Mouse (Mus musculus) neural tube, embryonic 15.5 days (tissue): ENCODE measurements around the gene Wasf1. TPM values are rescaled to one million over a fixed set of nuclear protein-coding genes. Genes with fewer than 3 reads are reported as not detected.
A peak's percentile ranks its signal among the peaks of the same experiment; 100 is the strongest.

Source experiments
- ATAC-seq: fragments of 200-750 bp; cut with Nextera tagmentation; 2 replicates; pipeline ENCODE4 v1.8.0; 2017; ENCODE audit warnings: mild to moderate bottlenecking, moderate TSS enrichment, moderate library complexity; ENCODE audit not compliant: low FRiP score
- H3K27ac ChIP-seq: fragments of 300-500 bp; sonication (generic); replicated peaks from 2 replicates; pipeline ENCODE4 v1.5.1; 2015; ENCODE audit warnings: mild to moderate bottlenecking, inconsistent platforms
- H3K27me3 ChIP-seq: fragments of 300-500 bp; sonication (generic); replicated peaks from 2 replicates; pipeline ENCODE4 v1.6.1; 2015; ENCODE audit warnings: inconsistent platforms
- H3K36me3 ChIP-seq: fragments of 300-500 bp; sonication (generic); 2 replicates; pipeline ENCODE4 v1.6.1; 2015; ENCODE audit warnings: inconsistent platforms
- H3K4me1 ChIP-seq: fragments of 300-500 bp; sonication (generic); 2 replicates; pipeline ENCODE4 v1.6.1; 2015; ENCODE audit warnings: inconsistent platforms
- H3K4me2 ChIP-seq: fragments of 300-500 bp; sonication (generic); 2 replicates; pipeline ENCODE4 v1.6.1; 2015; ENCODE audit warnings: inconsistent platforms, mild to moderate bottlenecking, moderate library complexity
- H3K4me3 ChIP-seq: fragments of 300-500 bp; sonication (generic); replicated peaks from 2 replicates; pipeline ENCODE4 v1.5.1; 2015; ENCODE audit warnings: mild to moderate bottlenecking, inconsistent platforms
- H3K9ac ChIP-seq: fragments of 300-500 bp; sonication (generic); replicated peaks from 2 replicates; pipeline ENCODE4 v1.6.1; 2015; ENCODE audit warnings: mild to moderate bottlenecking, inconsistent platforms
- H3K9me3 ChIP-seq: fragments of 300-500 bp; sonication (generic); replicated peaks from 2 replicates; pipeline ENCODE4 v1.6.1; 2016; ENCODE audit warnings: inconsistent platforms
- WGBS: fragments of 180-500 bp; shearing (Covaris S2); methylation state at CpG from one replicate; pipeline ENCODE4 v1.1.7; 2015; ENCODE audit warnings: mixed read lengths; 5-methylcytosine and 5-hydroxymethylcytosine counted together
- polyA plus RNA-seq: library from polyadenylated mRNA; unstranded; fragments of >200 nt; fragmentation: Nextera tagmentation; extraction: Ambion mirVana; gene quantifications from 2 replicates; pipeline ENCODE4 v1.2.1, GENCODE M21; 2015

Gene Wasf1
- polyA plus RNA-seq, 1 experiment from 2014 or later = 105 TPM

- Histone ChIP-seq H3K4me3 (no peak overlapping the region), H3K27me3 (no peaks in the 10 kb centered on the region), H3K9ac (no peak overlapping the region), H3K9me3 (no peaks in the 10 kb centered on the region), H3K27ac (no peak overlapping the region), H3K4me1 (no peaks in the 10 kb centered on the region), H3K36me3 (peaks cover 47% of the 10 kb centered on the region), H3K4me2 (no peak overlapping the region)
- ATAC-seq = no peak
- 93% methylated on average over 20 of the region's 20 CpGs for WGBS
These were observed 54.3 kb downstream of the Wasf1 start for GRCm38 (mm10) chr10:40937569-40937968.

GRCm38 (mm10) chr10:40942688-40943087 lies 59.4 kb downstream of the Wasf1 start:
- 38% methylated on average over 4 of the region's 4 CpGs for whole genome bisulfite sequencing

GRCm38 (mm10) chr10:40950176-40950575 lies 66.9 kb downstream of the Wasf1 start:
- Histone ChIP-seq H3K4me2 (no peak overlapping the region), H3K4me3 (no peak overlapping the region), H3K27me3 (no peaks in the 10 kb centered on the region), H3K9me3 (no peaks in the 10 kb centered on the region), H3K9ac (no peak overlapping the region), H3K36me3 (peaks cover 19% of the 10 kb centered on the region; the same call in 1 of the 2 replicates), H3K4me1 (no peaks in the 10 kb centered on the region), H3K27ac (no peak overlapping the region)
- ATAC-seq = no peak
- 66% methylated on average over 3 of the region's 3 CpGs for WGBS

More at GRCm38 (mm10) chr10:40942688-40943087, 59.4 kb downstream of the Wasf1 start:
- no peak overlapping the region for H3K27ac ChIP-seq
- no peak for ATAC-seq
- no peak overlapping the region for H3K9ac ChIP-seq
- no peak overlapping the region for H3K4me2 ChIP-seq
- no peaks in the 10 kb centered on the region for H3K27me3 ChIP-seq
- no peak overlapping the region for H3K4me3 ChIP-seq
- H3K36me3 ChIP-seq = peaks cover 26% of the 10 kb centered on the region
- peaks cover 11% of the 10 kb centered on the region; the same call in 1 of the 2 replicates for H3K4me1 ChIP-seq
- no peaks in the 10 kb centered on the region for H3K9me3 ChIP-seq

- Histone ChIP-seq H3K27me3 (no peaks in the 10 kb centered on the region), H3K9ac (no peak overlapping the region), H3K4me3 (no peak overlapping the region), H3K36me3 (0 out of 2 replicates have a peak, but pooled peaks cover 14% of the 10 kb centered on the region), H3K4me2 (no peak overlapping the region), H3K9me3 (no peaks in the 10 kb centered on the region), H3K4me1 (no peaks in the 10 kb centered on the region), H3K27ac (no peak overlapping the region)
- WGBS = 89% methylated on average over 5 of the region's 5 CpGs
- ATAC-seq = no peak
These were observed 72.9 kb downstream of the Wasf1 start for GRCm38 (mm10) chr10:40956206-40956605.

GRCm38 (mm10) chr10:40961365-40961764 lies 78.1 kb downstream of the Wasf1 start:
- Histone ChIP-seq H3K27ac (no peak overlapping the region), H3K4me2 (no peak overlapping the region), H3K4me3 (no peak overlapping the region), H3K27me3 (no peaks in the 10 kb centered on the region), H3K4me1 (0 out of 2 replicates have a peak, but pooled peaks cover 4% of the 10 kb centered on the region), H3K9me3 (no peaks in the 10 kb centered on the region), H3K9ac (no peak overlapping the region), H3K36me3 (0 out of 2 replicates have a peak, but pooled peaks cover 8% of the 10 kb centered on the region)
- ATAC-seq = no peak
- WGBS = 55% methylated on average over 6 of the region's 6 CpGs

GRCm38 (mm10) chr10:40962008-40962407 lies 78.7 kb downstream of the Wasf1 start:
- WGBS = 90% methylated on average over 4 of the region's 4 CpGs
- ATAC-seq = no peak
- 0 out of 2 replicates have a peak, but pooled peaks cover 2% of the 10 kb centered on the region for H3K36me3 ChIP-seq

GRCm38 (mm10) chr10:40964546-40964945 lies 81.3 kb downstream of the Wasf1 start:
- no peak overlapping the region for H3K4me2 ChIP-seq
- WGBS = 28% methylated on average over 4 of the region's 4 CpGs
- no peak overlapping the region for H3K9ac ChIP-seq
- no peak for ATAC-seq
- H3K9me3 ChIP-seq = no peaks in the 10 kb centered on the region
- H3K27me3 ChIP-seq = no peaks in the 10 kb centered on the region
- H3K4me3 ChIP-seq = no peak overlapping the region
- no peaks in the 10 kb centered on the region for H3K36me3 ChIP-seq
- H3K4me1 ChIP-seq = peaks cover 16% of the 10 kb centered on the region
- H3K27ac ChIP-seq = no peak overlapping the region

More at GRCm38 (mm10) chr10:40962008-40962407, 78.7 kb downstream of the Wasf1 start:
- no peaks in the 10 kb centered on the region for H3K9me3 ChIP-seq
- H3K9ac ChIP-seq = no peak overlapping the region
- H3K4me2 ChIP-seq = no peak overlapping the region
- no peak overlapping the region for H3K27ac ChIP-seq
- 0 out of 2 replicates have a peak, but pooled peaks cover 4% of the 10 kb centered on the region for H3K4me1 ChIP-seq
- no peaks in the 10 kb centered on the region for H3K27me3 ChIP-seq
- no peak overlapping the region for H3K4me3 ChIP-seq

- Histone ChIP-seq H3K4me2 (no peak overlapping the region), H3K4me3 (no peak overlapping the region), H3K27ac (no peak overlapping the region), H3K36me3 (no peaks in the 10 kb centered on the region), H3K9me3 (no peaks in the 10 kb centered on the region), H3K27me3 (no peaks in the 10 kb centered on the region), H3K9ac (no peak overlapping the region), H3K4me1 (peaks cover 28% of the 10 kb centered on the region)
- WGBS = 57% methylated on average over 8 of the region's 8 CpGs
- no peak for ATAC-seq
These were observed 85.3 kb downstream of the Wasf1 start for GRCm38 (mm10) chr10:40968551-40968950.

GRCm38 (mm10) chr10:40969372-40970033 lies 86.2 kb downstream of the Wasf1 start:
- 8% methylated on average over 16 of the region's 16 CpGs for WGBS
- H3K4me1 ChIP-seq = peaks cover 26% of the 10 kb centered on the region
- H3K9me3 ChIP-seq = no peaks in the 10 kb centered on the region
- H3K27me3 ChIP-seq = no peaks in the 10 kb centered on the region
- peak overlapping the region; percentile 60 for H3K4me2 ChIP-seq
- peak overlapping the region; percentile 61 for H3K27ac ChIP-seq
- no peaks in the 10 kb centered on the region for H3K36me3 ChIP-seq
- peak; percentile 82 for ATAC-seq
- H3K9ac ChIP-seq = 0 out of 2 replicates have a peak overlapping the region, but pooled peaks have one; percentile 20
- peak overlapping the region; percentile 31 for H3K4me3 ChIP-seq

- H3K4me1 ChIP-seq = peaks cover 24% of the 10 kb centered on the region
- H3K4me2 ChIP-seq = no peak overlapping the region
- ATAC-seq = no peak
- H3K9me3 ChIP-seq = no peaks in the 10 kb centered on the region
- H3K4me3 ChIP-seq = no peak overlapping the region
- 64% methylated on average over 12 of the region's 12 CpGs for WGBS
- no peaks in the 10 kb centered on the region for H3K27me3 ChIP-seq
- no peak overlapping the region for H3K9ac ChIP-seq
- no peak overlapping the region for H3K27ac ChIP-seq
- no peaks in the 10 kb centered on the region for H3K36me3 ChIP-seq
These were observed 87.4 kb downstream of the Wasf1 start for GRCm38 (mm10) chr10:40970601-40971245.

GRCm38 (mm10) chr10:40971256-40971655 lies 88.0 kb downstream of the Wasf1 start:
- Histone ChIP-seq H3K9me3 (no peaks in the 10 kb centered on the region), H3K4me2 (no peak overlapping the region), H3K4me3 (no peak overlapping the region), H3K27ac (no peak overlapping the region), H3K9ac (no peak overlapping the region), H3K27me3 (no peaks in the 10 kb centered on the region), H3K4me1 (peaks cover 24% of the 10 kb centered on the region), H3K36me3 (no peaks in the 10 kb centered on the region)
- no peak for ATAC-seq
- WGBS = 66% methylated on average over 5 of the region's 5 CpGs

GRCm38 (mm10) chr10:40983761-40984160 lies 100.5 kb downstream of the Wasf1 start:
- Histone ChIP-seq H3K9ac (no peak overlapping the region), H3K27ac (no peak overlapping the region), H3K27me3 (no peaks in the 10 kb centered on the region), H3K4me1 (peaks cover 3% of the 10 kb centered on the region; the same call in 1 of the 2 replicates), H3K36me3 (no peaks in the 10 kb centered on the region), H3K4me3 (no peak overlapping the region), H3K9me3 (no peaks in the 10 kb centered on the region), H3K4me2 (no peak overlapping the region)
- no peak for ATAC-seq
